Mouse (Mus musculus): ENCODE data around the gene Slc5a10. TPM values are rescaled to one million over a fixed set of nuclear protein-coding genes. Genes with fewer than 3 reads are reported as not detected.

The Slc5a10 gene
- total RNA-seq (2015) (not detected in 2 replicates), total RNA-seq (2017) (not detected in 2 replicates)

GRCm38 (mm10) chr11:61720636-61721035 is at the start of gene Slc5a10:
Gene Slc5a10, minus strand, starts transcription at chr11:61720826.
- ATAC-seq (replicated peaks; ENCODE audit: poor library complexity) = no peak

GRCm38 (mm10) chr11:61761584-61762407 is 41.2 kb upstream of the Slc5a10 start, which contains the start of gene Prpsap2:
Gene Prpsap2, minus strand, starts transcription at chr11:61762088.
- peak; percentile 98 for ATAC-seq (replicated peaks; ENCODE audit: poor library complexity)

DNA sequence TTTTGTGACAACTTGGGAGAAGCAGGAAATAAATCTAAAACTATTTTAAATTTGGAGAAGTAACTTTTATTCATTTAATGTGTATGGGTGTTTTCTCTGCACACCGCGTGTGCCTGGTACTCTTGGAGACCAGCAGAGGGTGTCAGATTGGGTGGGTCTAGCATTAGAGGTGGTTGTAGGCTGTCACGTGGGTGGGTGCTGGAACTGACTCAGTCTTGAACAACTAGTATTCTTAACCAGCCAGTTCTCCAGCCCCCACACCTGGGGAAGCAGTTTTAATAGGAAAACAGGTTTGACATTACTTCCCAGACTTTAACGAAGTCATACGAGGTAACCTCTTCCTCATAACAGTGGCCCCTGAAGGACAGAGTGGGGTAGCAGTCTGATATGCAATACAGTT is 39.9 kb upstream of the Slc5a10 start:
- peak; percentile 49 for ATAC-seq (replicated peaks; ENCODE audit: poor library complexity)

GRCm38 (mm10) chr11:61757151-61757550 is 36.5 kb upstream of the Slc5a10 start:
- no peak for ATAC-seq (replicated peaks; ENCODE audit: poor library complexity)

DNA sequence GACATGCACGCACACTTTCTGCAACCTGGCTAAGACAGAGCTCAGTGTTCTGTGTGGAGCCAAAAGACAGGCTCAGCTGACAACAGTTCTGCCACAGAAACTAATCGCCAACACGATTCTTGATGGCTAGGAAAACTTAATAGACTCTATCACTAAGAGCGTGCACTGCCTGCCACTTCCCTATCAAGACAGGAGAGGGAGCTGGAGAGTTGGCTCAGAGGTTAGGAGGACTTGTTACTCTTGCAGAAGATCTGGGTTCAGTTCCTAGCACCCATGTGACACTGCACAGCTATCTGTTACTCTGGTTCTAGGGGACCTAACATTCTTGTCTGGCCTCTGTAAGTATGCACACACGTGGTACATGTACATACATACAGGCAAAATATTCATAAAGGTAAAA is 31.0 kb upstream of the Slc5a10 start:
- peak; percentile 87 for ATAC-seq (replicated peaks; ENCODE audit: poor library complexity)

GRCm38 (mm10) chr11:61747161-61747560 is 26.5 kb upstream of the Slc5a10 start:
- ATAC-seq (replicated peaks; ENCODE audit: poor library complexity) = no peak

GRCm38 (mm10) chr11:61745781-61746180 is 25.2 kb upstream of the Slc5a10 start:
- no peak for ATAC-seq (replicated peaks; ENCODE audit: poor library complexity)

DNA sequence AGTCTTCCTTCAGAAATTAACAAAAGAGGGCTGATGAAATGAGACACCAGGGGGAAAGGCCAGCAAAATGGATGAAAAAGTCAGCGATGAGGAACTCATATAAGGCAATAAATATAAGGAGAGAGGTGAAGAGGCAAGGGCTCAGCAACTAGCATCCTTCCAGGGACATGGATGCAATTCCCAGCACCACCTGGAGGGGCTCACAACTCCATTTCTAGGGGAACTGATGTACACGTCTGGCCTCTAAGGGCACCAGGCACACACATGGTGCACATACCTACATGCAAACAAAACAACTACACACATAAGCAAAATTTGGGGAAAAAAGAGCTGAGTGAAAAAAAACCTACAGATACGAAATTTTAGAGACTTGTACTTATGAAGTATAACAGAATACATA is 23.8 kb upstream of the Slc5a10 start:
- no peak for ATAC-seq (replicated peaks; ENCODE audit: poor library complexity)

- ATAC-seq (replicated peaks; ENCODE audit: poor library complexity) = no peak
Measured at GRCm38 (mm10) chr11:61743768-61744167, 23.1 kb upstream of the Slc5a10 start.

DNA sequence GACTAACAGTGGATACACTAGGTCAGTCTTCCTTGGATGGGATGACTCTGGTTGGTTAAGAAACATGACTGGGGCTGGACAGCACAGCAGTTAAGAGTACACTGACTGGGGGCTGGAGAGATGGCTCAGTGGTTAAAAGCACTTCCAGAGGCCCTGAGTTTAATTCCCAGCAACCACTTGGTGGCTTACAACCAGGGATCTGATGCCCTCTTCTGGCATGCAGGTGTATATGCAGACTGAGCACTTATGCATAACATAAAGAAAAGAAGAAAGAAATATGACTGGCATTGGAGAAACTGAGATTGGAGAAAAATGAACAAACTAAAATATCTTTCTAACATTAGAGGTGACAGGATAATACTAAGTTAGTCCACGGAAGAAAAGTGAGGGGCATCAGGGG is 19.9 kb upstream of the Slc5a10 start:
- ATAC-seq (replicated peaks; ENCODE audit: poor library complexity) = no peak

- no peak for ATAC-seq (replicated peaks; ENCODE audit: poor library complexity)
Measured at GRCm38 (mm10) chr11:61737290-61737689, 16.7 kb upstream of the Slc5a10 start.

GRCm38 (mm10) chr11:61732672-61733071 is 12.0 kb upstream of the Slc5a10 start:
- ATAC-seq (replicated peaks; ENCODE audit: poor library complexity) = no peak

- 0 out of 2 replicates have a peak, but pooled peaks have one; percentile 31 for ATAC-seq (replicated peaks; ENCODE audit: poor library complexity)
Measured at GRCm38 (mm10) chr11:61728037-61728436, 7.4 kb upstream of the Slc5a10 start.

DNA sequence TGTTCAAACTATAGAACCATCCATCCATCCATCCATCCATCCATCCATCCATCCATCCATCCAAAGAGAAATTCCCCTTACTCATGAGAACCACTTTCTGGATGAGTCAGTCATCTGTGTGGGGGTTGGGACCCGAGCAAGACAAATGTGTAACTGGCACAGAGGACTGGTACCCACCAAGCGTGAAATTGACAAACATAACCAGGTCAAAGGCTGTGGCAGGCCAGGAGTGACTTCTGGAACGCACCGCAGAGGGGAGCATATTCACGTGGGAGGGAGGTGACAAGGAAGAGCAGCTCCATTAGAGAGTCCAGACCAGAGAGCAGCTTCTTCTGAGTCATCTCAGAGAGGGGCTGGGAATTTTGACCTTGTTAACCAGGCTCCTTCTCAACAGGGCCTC is 1.5 kb upstream of the Slc5a10 start:
- no peak for ATAC-seq (replicated peaks; ENCODE audit: poor library complexity)

DNA sequence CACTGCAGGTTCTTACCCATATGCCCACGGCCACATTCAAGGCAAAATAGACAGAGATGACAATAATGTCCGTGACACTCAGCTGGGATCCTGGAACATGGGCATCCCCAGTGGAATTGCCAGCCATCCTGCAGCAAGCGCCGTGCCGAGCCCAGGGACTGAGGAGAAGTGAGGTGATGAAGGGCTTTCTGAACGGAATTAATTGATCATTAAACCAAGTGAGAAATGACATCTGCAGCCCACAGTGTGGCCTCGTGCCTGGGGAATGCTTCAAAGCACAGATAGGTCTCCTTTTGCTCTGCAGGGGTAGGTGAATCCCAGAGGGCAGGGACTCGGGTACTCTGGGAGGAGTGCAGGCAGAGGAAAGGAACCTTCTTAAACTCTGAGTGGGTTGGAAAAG is 800 bp downstream of the Slc5a10 start:
- ATAC-seq (replicated peaks; ENCODE audit: poor library complexity) = no peak

GRCm38 (mm10) chr11:61719387-61719786 is 1.2 kb downstream of the Slc5a10 start:
- no peak for ATAC-seq (replicated peaks; ENCODE audit: poor library complexity)

DNA sequence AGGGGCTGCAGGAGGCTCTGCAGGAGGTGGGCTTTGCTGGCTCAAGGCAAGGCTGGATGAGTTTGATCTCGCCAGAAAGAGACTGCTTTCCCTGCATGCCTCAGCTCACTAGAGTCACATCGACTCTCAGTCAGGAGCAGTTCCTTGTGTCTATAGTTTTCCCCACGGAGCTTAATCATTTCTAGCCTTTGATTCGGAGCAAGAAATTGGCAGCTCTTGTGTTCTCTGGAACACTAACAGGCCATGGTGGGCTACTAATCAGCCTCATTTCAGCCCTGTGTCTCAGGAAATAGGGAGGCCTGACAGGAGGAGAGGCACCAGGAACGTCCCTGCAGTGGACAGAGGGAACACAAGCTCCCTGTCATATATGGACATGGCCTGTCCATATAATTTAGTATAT is 2.6 kb downstream of the Slc5a10 start:
- ATAC-seq (replicated peaks; ENCODE audit: poor library complexity) = no peak

DNA sequence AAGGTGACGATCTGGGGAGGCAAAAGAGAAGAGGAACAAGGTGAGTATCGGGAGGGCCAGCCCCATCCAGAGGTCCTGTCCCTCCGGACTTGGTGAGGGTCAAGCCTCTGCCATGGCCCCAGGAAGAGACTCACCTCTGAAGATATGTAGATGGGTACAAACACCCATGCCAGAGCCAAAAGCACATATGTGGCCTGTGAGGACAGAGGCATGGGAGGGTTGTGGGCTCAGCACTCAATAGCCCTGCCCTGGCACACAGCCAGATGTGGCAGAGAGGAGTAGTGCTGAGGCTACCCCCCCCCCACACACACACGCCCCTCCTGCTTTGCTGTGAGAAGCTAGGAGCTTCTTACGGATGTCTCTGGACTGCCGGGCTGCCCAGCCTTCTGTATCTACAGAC is 5.5 kb downstream of the Slc5a10 start:
- ATAC-seq (replicated peaks; ENCODE audit: poor library complexity) = no peak

- ATAC-seq (replicated peaks; ENCODE audit: poor library complexity) = peak; percentile 89
Measured at GRCm38 (mm10) chr11:61714346-61715117, 6.1 kb downstream of the Slc5a10 start.

DNA sequence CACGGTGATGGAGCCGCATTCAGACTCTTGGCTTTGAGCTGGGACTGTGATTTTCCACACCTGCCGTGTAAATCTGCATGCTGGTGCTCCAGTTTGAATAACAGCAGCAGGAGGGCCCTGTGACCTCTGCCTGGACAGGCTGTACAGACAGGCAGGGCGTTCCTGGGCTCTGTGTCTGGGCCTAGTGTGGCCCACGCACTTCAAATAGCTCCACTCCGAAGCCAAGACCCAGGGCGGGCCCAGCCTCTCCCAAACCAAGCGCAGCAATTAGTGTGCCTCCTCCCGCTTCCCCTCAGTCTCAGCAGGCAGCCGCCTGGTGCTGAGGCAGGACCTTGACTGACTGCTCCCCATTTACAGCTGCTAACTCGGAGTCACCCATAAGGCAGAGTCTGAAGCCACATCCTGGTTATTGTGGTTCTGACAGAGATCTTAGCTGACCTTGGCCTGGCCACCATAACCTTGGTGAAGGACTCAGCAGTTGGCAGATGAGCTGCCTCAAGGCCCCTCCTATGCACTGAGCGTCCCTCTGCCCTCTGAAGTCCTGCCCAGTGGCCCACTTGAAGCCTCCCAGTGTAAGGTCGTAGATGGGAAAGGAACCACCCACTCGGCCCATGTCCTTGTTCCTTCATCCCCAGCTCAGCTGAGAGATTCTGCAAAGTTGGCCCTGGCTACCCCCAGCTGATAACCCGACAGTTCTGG is 7.3 kb downstream of the Slc5a10 start:
- ATAC-seq (replicated peaks; ENCODE audit: poor library complexity) = no peak

- no peak for ATAC-seq (replicated peaks; ENCODE audit: poor library complexity)
Measured at GRCm38 (mm10) chr11:61708928-61709327, 11.7 kb downstream of the Slc5a10 start.

Data from megakaryocyte progenitor cell, adult 5-6 weeks (primary cell).